Mouse (Mus musculus): ENCODE results near the gene Ccdc8.

The Ccdc8 gene

GRCm38 (mm10) chr7:17011909-17012590 lies 19.5 kb downstream of the Ccdc8 start:
- DNase-seq (ENCODE audit: low read depth, low spot score), result no peak

GRCm38 (mm10) chr7:17015381-17015780 lies 22.9 kb downstream of the Ccdc8 start:
- DNase-seq (ENCODE audit: low read depth, low spot score), result no peak

GRCm38 (mm10) chr7:17017036-17017435 lies 24.5 kb downstream of the Ccdc8 start:
- DNase-seq (ENCODE audit: low read depth, low spot score), result peak; percentile 67

GRCm38 (mm10) chr7:17017921-17018320 lies 25.4 kb downstream of the Ccdc8 start:
- no peak for DNase-seq (ENCODE audit: low read depth, low spot score)

GRCm38 (mm10) chr7:17019426-17020166 lies 27.1 kb downstream of the Ccdc8 start:
- DNase-seq (ENCODE audit: low read depth, low spot score), result no peak

GRCm38 (mm10) chr7:17022176-17022575 lies 29.7 kb downstream of the Ccdc8 start:
- DNase-seq (ENCODE audit: low read depth, low spot score), result no peak

GRCm38 (mm10) chr7:17023701-17024100 lies 31.2 kb downstream of the Ccdc8 start:
- DNase-seq (ENCODE audit: low read depth, low spot score), result no peak

GRCm38 (mm10) chr7:17024141-17024540 lies 31.6 kb downstream of the Ccdc8 start:
- no peak for DNase-seq (ENCODE audit: low read depth, low spot score)

GRCm38 (mm10) chr7:17024814-17025504 lies 32.5 kb downstream of the Ccdc8 start:
- no peak for DNase-seq (ENCODE audit: low read depth, low spot score)

GRCm38 (mm10) chr7:17025505-17025894 lies 33.0 kb downstream of the Ccdc8 start:
- no peak for DNase-seq (ENCODE audit: low read depth, low spot score)

- no peak for DNase-seq (ENCODE audit: low read depth, low spot score)
Measured at GRCm38 (mm10) chr7:17025896-17026622, 33.6 kb downstream of the Ccdc8 start.

GRCm38 (mm10) chr7:17026710-17027587 lies 34.4 kb downstream of the Ccdc8 start:
- DNase-seq (ENCODE audit: low read depth, low spot score), result no peak

- peak; percentile 70 for DNase-seq (ENCODE audit: low read depth, low spot score)
Measured at GRCm38 (mm10) chr7:17027588-17028343, 35.3 kb downstream of the Ccdc8 start, which contains the start of gene Ppp5c. Gene Ppp5c, minus strand, starts transcription at chr7:17027924.

- no peak for DNase-seq (ENCODE audit: low read depth, low spot score)
Measured at GRCm38 (mm10) chr7:17028923-17029322, 36.4 kb downstream of the Ccdc8 start.

GRCm38 (mm10) chr7:17030239-17030638 lies 37.7 kb downstream of the Ccdc8 start:
- no peak for DNase-seq (ENCODE audit: low read depth, low spot score)

- DNase-seq (ENCODE audit: low read depth, low spot score), result no peak
Measured at GRCm38 (mm10) chr7:17038018-17038695, 45.6 kb downstream of the Ccdc8 start.

GRCm38 (mm10) chr7:17039373-17039772 lies 46.9 kb downstream of the Ccdc8 start:
- DNase-seq (ENCODE audit: low read depth, low spot score), result no peak

- DNase-seq (ENCODE audit: low read depth, low spot score), result no peak
Measured at GRCm38 (mm10) chr7:17045743-17046142, 53.2 kb downstream of the Ccdc8 start.
